1 mouse cellular context compared by ENCODE assay signal in the genomic region with DNA sequence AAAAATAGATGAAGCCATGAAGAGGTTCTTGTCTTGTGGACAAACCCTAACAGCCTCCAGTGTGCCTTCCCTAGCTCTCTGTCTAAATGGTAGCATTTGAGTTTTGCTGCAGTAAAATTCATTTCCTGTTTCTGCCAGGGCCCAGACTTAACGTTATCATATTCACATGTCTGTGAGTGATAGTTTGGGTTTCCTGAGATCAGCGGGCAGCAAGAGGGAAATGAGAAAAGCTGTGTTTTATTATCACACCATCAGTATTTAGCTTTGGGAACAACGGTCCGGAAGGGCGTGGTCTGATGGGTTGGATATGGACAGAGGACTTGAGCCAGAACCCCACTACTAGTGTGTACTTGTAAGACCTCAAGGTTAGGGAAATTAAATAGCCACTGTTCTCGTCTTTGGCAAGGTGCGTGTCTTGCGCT.
TF ChIP-seq lines count a peak whose summit lies in the region.

No protein-coding gene starts in this region.

TF ChIP-seq in MEL, 35 proteins besides CTCF, POLR2A, EP300 and RAD21 (continued from another document):
- TF ChIP-seq MAX (IDR thresholded peaks at IDR 0.05; ENCODE audit: low read length) (peak; percentile 63; the same call in 1 of the 2 replicates), MYC (IDR thresholded peaks at IDR 0.05; ENCODE audit: low read depth, low read length) (no peak; the same call in 1 of the 2 replicates), MYB (IDR thresholded peaks at IDR 0.05; ENCODE audit: low read depth, low read length) (peak; percentile 98), CHD2 (IDR thresholded peaks at IDR 0.05; ENCODE audit: low read length) (peak; percentile 53), E2F4 (IDR thresholded peaks at IDR 0.05; ENCODE audit: borderline replicate concordance, low read depth, low read length) (no peak), TAL1 (IDR thresholded peaks at IDR 0.05; ENCODE audit: low read length) (peak; percentile 75), ELF1 (IDR thresholded peaks at IDR 0.05; ENCODE audit: low read depth, low read length) (peak; percentile 61), MXI1 (IDR thresholded peaks at IDR 0.05; ENCODE audit: low read depth, low read length) (peak; percentile 60), SIN3A (IDR thresholded peaks at IDR 0.05; ENCODE audit: low read length) (peak; percentile 98), KAT2A (conservative IDR thresholded peaks at IDR 0.05; ENCODE audit: low read depth, low read length) (peak; percentile 16; the same call in 1 of the 2 replicates), GABPA (IDR thresholded peaks at IDR 0.05; ENCODE audit: low read depth, low read length) (no peak), GATA1 (IDR thresholded peaks at IDR 0.05; ENCODE audit: low read depth, low read length) (peak; percentile 98), TCF12 (IDR thresholded peaks at IDR 0.05; ENCODE audit: low read depth, low read length) (peak; percentile 95), JUND (IDR thresholded peaks at IDR 0.05; ENCODE audit: low read depth, low read length) (peak; percentile 87; the same call in 1 of the 2 replicates), POLR2AphosphoS5 (IDR thresholded peaks at IDR 0.05; ENCODE audit: borderline replicate concordance, low read depth, low read length) (no peak)
